Mouse (Mus musculus) cerebellum, adult 2 months (tissue): Measurements from ENCODE around the gene Olfr450. TPM values are rescaled to one million over a fixed set of nuclear protein-coding genes. Genes with fewer than 3 reads are reported as not detected.
A peak's percentile ranks its signal among the peaks of the same experiment; 100 is the strongest.

Experiments used
- DNase-seq, 2 experiments: peaks; one replicate each; pipeline ENCODE4 v3.0.0; 2021
- H3K27ac ChIP-seq: fragments of 200-500 bp; 2 replicates; pipeline ENCODE4 v1.5.1; 2012; ENCODE audit warnings: low read length, control low read depth, inconsistent platforms; ENCODE audit not compliant: insufficient read depth
- H3K27me3 ChIP-seq: fragments of 200-500 bp; 2 replicates; pipeline ENCODE4 v1.6.1; 2012; ENCODE audit warnings: inconsistent platforms, mild to moderate bottlenecking, low read length, moderate library complexity; ENCODE audit not compliant: control insufficient read depth, insufficient read depth
- H3K4me1 ChIP-seq: fragments of 200-500 bp; 2 replicates; pipeline ENCODE4 v1.6.1; 2011; ENCODE audit warnings: low read length; ENCODE audit not compliant: control insufficient read depth, insufficient read depth
- H3K4me3 ChIP-seq: fragments of 200-500 bp; replicated peaks from 2 replicates; pipeline ENCODE3; 2011; ENCODE audit warnings: mild to moderate bottlenecking, low read depth, low read length, control low read depth; ENCODE audit not compliant: insufficient read depth
- CTCF ChIP-seq: fragments of 200-500 bp; IDR thresholded peaks from 2 replicates; pipeline ENCODE4 v1.5.1; 2011; ENCODE audit warnings: low read depth, mild to moderate bottlenecking, control low read depth, low read length, moderate library complexity, borderline replicate concordance; ENCODE audit not compliant: insufficient read depth
- POLR2A ChIP-seq: fragments of 200-500 bp; IDR thresholded peaks from 2 replicates; pipeline ENCODE4 v1.6.1; 2011; ENCODE audit warnings: low read length, control low read depth, borderline replicate concordance; ENCODE audit not compliant: insufficient read depth
- whole genome bisulfite sequencing: fragments of 180-500 bp; shearing (Covaris S2); methylation state at CpG from one replicate; pipeline ENCODE4 v1.1.7; 2018; 5-methylcytosine and 5-hydroxymethylcytosine counted together
- polyA plus RNA-seq: library from polyadenylated mRNA; depleted of rRNA; stranded (reverse); fragments of >200 nt; gene quantifications from 2 replicates; pipeline ENCODE4 v1.2.3, GENCODE M21; 2012; rRNA removed

Gene Olfr450
- polyA plus RNA-seq, 1 experiment: not detected

DNA sequence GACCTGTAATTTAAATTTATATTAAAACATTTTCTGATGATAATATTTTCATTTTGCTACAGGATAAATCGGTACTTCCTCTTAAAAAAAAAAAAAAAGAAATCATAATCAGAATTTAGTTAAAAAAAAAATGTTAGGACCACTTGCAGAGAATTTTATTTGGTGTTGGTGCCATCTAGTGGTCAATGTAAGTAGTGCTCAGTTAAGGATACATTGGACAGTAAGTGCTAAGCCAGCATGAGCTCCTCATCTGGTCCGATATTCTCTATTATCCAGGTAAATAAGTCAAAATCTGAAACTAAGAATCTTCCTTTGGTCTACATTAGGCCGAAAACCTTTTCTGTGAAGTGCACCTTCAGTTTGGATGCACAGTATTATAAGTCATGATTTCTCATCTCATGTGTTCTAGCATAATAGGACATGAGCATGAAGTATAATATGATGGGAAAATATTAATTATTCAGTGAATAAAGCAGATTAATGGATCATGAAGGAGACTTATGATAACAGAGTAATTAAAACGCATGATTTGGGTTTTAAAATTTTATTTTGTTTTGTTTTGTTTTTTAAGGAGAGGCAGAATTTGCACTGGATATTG is 48.6 kb downstream of the Olfr450 start:
- H3K27ac ChIP-seq: no peak overlapping the region
- no peaks in the 10 kb centered on the region for H3K4me1 ChIP-seq
- peak; percentile 22; the same call in 1 of the 2 replicates for TF ChIP-seq CTCF
- TF ChIP-seq POLR2A: no peak
- no peak overlapping the region for H3K4me3 ChIP-seq
- no peaks in the 10 kb centered on the region for H3K27me3 ChIP-seq
- 9% methylated on average over 4 of the region's 4 CpGs for WGBS
- peak in 1 of 2 experiments; percentile 43 for DNase-seq

Other genes with a start within 250 kb of the Olfr450 start
- not detected in 2 replicates for gene Tcaf3, start 214.2 kb upstream of the Olfr450 start, polyA plus RNA-seq
- 0.55 and 0.87 TPM in 2 replicates for gene Tcaf2, start 166.7 kb upstream of the Olfr450 start, polyA plus RNA-seq
- 92.9 and 103 TPM in 2 replicates for gene Tcaf1, start 101.9 kb upstream of the Olfr450 start, polyA plus RNA-seq
- gene Olfr453, start 72.6 kb upstream of the Olfr450 start, polyA plus RNA-seq: not detected in 2 replicates
- gene Olfr38, start 55.5 kb upstream of the Olfr450 start, polyA plus RNA-seq: not detected in 2 replicates
- gene Olfr452, start 26.8 kb upstream of the Olfr450 start, polyA plus RNA-seq: not detected in 2 replicates
- not detected in 2 replicates for gene Olfr449, start 22.4 kb downstream of the Olfr450 start, polyA plus RNA-seq
- gene Olfr448, start 78.5 kb downstream of the Olfr450 start, polyA plus RNA-seq: not detected in 2 replicates
- gene Olfr447, start 96.9 kb downstream of the Olfr450 start, polyA plus RNA-seq: not detected in 2 replicates
- not detected in 2 replicates for gene Olfr446, start 109.4 kb downstream of the Olfr450 start, polyA plus RNA-seq
- gene Olfr444, start 137.1 kb downstream of the Olfr450 start, polyA plus RNA-seq: not detected in 2 replicates